Mouse (Mus musculus) ES-CJ7 (cell line): ENCODE data around the gene Eif3c.
A peak's percentile ranks its signal among the peaks of the same experiment; 100 is the strongest.

Experiments used
- DNase-seq: peaks from one replicate; pipeline ENCODE4 v3.0.0; 2011; ENCODE audit warnings: low read depth, low spot score

Eif3c gene

DNA sequence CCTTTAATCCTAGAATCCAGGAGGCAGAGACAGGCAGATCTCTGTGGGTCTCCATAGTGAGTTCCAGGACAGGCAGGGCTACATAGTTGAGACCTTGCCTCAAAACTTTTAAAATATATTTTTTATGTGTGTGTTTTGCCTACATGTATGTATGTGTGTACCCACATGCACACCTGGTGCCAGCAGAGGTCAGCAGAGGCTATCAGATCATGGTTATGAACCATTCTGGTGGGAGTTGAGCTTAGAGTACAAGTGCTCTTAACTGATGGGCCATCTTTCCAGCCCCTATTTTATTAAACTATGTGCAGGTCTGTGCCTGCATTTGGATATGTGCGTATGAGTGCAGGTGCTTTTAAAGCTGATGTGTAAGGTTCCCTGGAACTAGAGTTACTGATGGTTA is 11.4 kb downstream of the Eif3c start:
- no peak for DNase-seq

DNA sequence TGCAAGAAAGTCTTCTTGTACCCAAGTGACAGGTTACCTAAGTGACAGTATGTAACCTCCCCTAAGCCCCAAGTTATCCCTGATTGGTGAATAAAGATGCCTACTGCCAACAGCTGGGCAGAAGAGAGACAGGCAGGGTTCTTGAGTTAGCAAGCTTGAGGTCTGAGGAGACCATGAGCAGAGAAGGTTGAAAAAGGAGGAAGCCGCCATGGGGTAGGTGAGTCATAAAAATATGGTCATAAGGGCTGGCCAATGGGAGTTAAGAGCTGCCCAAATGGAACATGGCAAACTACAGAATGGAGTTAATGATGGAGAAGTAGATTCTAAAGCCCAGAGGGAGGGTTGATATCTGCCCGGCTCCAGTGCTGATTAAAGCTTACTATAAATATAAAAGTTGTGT is 20.6 kb downstream of the Eif3c start:
- no peak for DNase-seq

GRCm38 (mm10) chr7:126541661-126542060 is 24.6 kb downstream of the Eif3c start:
- DNase-seq: no peak

DNA sequence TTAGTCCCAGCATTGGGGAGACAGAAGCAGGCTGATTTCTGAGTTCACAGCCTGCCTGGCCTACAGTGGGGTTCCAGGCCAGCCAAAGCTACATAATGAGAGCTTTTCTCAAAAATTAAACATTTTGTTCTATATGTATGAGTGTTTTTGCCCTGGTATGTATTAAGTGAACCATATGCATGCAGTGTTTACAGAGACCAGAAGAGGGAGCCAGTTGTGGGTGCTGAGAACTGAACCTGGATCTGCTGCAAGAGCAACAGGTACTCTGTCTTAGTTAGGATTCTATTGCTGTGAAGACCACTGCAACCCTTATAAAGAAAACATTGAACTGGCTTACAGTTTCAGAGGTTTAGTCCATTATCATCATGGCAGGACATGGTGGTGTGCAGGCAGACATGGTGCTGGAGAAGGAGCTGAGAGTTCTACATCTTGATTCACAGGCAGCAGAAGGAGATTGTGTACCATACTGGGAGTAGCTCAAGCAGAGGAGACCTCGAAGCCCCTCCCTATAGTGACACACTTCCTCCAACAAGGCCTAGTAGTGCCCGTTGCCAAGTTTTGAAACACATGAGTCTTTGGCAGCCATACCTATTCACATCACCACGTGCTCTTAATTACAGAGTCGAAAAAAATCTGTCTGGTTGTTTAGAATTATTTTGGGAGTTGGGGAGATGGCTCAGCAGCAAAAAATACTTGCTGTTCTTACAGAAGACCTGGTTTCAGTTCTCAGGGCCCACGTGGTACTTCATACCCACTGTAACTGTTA is 28.2 kb downstream of the Eif3c start:
- DNase-seq: peak; percentile 70

- DNase-seq: no peak
Observed at GRCm38 (mm10) chr7:126536466-126536865, 29.7 kb downstream of the Eif3c start.

- no peak for DNase-seq
Observed at GRCm38 (mm10) chr7:126535766-126536165, 30.4 kb downstream of the Eif3c start.

DNA sequence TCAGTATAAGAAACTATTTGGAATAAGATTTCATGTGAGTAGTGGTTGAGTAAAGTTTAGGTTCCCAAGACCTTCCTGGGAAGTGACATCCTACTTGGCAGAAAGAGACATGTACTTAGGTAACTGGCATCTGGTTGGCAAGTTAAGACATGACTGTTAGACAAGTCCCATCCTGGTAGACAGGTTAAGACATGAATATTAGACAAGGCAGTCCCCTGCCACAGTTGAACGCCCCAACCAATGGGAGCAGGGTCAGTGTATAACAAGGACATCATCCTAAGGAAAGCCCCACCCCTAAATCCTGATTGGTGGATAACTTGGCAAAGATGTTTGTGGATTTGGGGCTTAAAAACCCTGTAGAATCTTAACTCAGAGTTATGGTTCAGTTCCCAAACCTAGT is 32.8 kb downstream of the Eif3c start:
- DNase-seq: no peak

DNA sequence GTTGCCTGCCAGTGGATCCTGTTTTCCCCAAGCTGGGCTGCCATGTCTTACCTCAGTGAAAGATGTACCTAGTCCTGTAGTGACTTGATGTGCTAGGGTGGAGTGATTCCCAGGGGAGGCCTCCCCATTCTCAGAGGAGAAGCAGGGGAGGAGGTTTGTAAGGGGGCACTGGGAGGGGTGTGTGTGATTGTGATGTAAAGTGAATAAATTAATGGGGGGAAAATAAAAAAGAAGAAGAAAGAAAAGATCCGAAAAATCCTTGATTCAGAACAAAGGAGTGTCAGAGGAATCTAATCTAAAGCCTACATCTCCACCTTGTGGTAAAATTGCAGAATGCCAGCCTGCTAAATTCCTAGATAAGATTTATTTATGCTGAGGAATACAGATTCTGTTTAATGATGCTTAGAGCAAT is 38.0 kb downstream of the Eif3c start:
- DNase-seq: peak; percentile 55

DNA sequence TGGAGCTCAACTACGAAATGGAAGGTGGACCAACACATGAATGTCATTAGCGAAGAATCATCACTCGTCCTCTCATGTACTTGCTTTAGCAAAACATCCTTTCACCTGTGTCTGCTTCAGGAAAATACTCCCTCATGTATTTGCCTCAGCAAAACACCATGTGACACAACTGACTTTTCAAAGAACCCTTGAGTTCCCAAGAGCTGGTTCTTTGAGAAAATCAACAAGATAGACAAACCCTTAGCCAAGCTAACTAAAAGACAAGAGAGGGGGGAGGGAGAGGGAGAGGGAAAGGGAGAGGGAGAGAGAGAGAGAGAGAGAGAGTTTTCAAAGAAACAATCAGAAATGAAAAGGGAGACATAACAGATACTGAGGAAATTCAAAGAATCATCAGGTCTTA is 42.9 kb downstream of the Eif3c start:
- DNase-seq: no peak

DNA sequence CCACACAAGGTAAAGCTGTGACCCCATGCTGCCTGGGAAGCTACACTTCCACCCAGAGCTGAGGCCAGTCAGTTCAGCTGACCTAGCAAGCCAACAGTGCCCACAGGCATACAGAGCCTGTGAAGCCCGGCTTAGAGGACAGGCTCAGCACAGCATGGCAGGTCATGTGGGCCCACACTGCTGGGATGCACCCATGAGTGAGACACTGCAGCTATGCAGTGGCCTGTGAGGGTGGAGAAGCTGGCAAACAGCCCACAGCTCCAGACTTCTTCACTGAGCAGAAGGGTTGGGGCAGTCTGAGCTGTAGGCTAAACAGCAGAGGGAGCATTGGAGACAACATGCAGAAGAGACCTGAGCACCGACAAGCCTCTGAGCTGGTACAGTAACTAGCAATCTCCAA is 46.7 kb downstream of the Eif3c start:
- no peak for DNase-seq

- DNase-seq: no peak
Observed at GRCm38 (mm10) chr7:126518261-126518941, 47.8 kb downstream of the Eif3c start.

- DNase-seq: no peak
Observed at GRCm38 (mm10) chr7:126511287-126511686, 54.9 kb downstream of the Eif3c start.

DNA sequence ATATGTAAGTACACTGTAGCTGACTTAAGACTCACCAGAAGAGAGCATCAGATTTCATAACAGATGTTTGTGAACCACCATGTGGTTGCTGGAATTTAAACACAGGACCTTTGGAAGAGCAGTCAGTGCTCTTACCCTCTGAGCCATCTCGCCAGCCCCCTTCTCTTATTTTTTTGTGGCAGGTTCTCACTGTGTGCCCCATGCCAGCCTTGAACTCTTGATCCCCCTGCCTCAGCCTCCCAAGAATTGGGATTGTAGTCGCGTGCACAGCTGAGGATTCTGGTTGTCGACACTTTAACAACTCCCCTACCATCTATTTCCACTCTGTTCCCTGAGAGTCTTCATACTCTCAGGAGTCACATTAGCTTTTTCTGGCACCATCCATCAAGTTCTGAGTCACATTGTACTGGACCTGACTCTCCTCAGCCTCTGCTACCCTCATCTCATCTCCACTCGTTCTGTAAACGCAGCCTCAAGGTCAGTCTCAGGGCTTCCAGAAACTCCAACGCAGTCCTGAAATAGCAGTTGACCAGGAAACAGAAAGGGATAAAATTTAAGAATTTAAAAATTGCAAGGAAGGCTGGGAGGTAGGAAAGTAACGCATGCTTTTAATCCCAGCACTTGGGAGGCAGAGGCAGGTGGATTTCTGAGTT is 59.0 kb downstream of the Eif3c start:
- no peak for DNase-seq

DNA sequence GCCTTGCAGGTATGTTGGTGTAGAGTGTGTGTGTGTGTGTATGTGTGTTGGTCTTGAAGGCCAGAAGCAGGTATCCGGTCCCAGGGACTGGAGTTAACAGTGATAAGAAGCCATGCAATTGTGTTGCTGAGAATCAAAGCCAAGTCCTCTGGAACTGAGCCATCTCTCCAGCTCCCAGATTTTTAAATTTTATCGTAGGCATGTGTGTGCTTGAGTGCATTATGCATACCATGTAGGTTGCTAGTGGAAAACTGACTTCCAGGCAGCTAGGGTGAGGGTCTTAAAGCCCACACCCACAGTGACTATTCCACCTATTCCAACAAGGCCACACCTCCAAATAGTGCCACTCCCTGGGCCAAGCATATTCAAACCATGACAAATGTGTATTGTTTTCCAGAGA is 61.3 kb downstream of the Eif3c start:
- DNase-seq: no peak

DNA sequence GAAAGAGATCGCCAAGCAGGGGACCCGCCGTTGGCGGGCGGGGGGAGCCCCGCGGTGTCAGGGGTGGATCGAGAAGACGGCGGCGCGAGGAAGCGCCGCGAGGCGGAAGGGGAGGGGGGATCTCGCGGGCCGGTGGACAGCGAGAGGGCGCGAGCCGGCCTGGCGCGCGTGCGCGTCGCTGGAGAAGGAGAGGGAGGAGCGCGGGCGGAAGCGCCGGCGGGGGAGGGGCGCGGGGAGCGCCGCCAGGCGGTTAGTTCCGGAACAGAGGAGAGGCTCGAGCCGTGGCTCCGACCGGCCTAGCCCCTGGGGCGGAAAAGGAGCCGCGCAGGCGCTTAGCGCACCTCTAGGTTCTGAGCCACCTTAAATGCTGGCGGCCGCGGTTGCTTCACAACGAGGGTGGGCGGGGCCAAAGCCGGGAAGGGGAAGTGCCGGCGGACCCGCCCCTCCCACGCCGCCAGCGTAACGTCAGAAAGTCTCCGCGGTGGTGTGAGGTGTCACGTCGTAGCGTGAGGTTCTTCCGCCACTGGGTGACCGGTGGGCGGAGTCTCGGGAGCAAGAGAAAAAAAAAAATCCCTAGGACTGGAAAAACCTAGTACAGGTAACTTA is 62.8 kb downstream of the Eif3c start, which contains the start of gene Atxn2l:
Atxn2l (minus strand) TSS at position 165 of the 606 bp plus-strand sequence.
- DNase-seq: peak; percentile 99

DNA sequence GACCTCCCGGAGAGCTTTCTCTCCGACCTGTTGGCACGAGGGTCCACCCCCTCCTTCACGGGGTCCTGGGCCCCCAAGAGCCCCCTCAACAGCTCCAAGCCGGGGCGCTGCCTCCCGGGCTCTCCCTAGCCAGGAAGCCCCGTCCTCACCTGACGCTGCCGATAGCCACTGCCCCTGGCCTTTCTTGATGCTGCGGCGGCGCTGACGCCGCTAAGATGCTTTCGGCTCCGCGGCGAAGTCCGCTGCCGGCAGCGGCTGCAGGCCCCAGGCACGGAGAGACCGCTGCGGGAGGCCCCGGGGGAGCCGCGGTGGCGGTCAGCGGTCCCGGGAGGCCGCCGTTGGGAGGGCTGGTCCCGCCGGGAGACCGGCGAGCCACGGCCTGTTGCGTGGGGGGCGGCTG is 63.5 kb downstream of the Eif3c start:
- DNase-seq: no peak

GRCm38 (mm10) chr7:126502023-126502741 is 64.0 kb downstream of the Eif3c start:
- peak; percentile 98 for DNase-seq

DNA sequence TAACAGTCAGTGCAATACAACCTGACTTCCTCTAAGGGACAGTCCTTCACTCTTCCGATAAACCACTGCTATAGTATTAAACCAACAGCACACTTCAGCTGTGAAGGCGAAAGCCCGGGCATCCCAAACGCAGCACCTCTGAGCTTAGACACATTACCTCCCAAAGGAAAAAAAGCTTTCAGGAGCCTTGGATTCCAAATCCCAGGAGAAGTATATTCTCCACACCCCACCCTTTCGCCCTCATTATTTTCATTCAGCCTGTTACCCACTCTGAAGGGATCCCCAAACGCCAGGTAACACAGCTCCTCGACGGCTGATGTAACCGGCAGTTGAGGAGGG is 64.6 kb downstream of the Eif3c start:
- DNase-seq: no peak

DNA sequence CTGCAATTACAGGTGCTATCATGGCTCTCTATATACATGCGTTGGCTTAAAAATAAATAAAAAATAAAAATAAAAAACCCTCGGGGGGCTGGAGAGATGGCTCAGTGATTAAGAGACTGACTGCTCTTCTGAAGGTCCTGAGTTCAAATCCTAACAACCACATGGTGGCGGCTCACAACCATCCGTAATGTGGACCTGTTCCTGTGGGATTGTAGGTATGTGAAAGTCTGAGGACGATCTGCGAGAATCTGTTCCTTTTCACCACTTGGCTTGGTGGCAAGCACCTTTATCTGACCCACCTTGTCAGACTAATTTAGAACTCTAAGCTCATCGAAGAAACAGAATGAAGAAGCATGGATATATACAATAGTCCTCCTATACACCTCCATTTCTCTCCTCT is 66.8 kb downstream of the Eif3c start:
- no peak for DNase-seq

DNA sequence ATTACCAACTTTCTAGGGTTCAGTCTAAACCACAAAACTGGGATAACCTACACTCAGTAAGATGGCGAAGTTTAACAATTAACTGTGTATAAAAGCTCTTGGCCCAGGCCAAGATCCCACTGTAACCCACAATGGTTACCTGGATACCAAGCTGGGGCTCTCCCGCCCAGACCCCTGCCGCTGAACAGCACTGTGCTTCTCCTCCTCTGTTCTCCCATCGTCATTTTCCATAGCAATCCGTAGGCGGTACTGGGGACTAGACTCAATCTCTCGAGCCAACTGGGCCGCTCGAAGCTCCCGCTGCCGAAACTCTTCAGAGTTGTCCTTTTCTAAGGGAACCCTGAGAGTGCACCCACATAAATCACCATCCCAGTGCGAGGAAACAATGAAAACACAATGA is 68.2 kb downstream of the Eif3c start:
- DNase-seq: no peak

- no peak for DNase-seq
Observed at GRCm38 (mm10) chr7:126496475-126496874, 69.7 kb downstream of the Eif3c start.
